Mouse (Mus musculus) neural tube, embryonic 12.5 days (tissue): Measurements from ENCODE around the gene Spata31d1c. TPM values are rescaled to one million over a fixed set of nuclear protein-coding genes. Genes with fewer than 3 reads are reported as not detected.

Experiments
- ATAC-seq: fragments of 200-750 bp; cut with Nextera tagmentation; 2 replicates; pipeline ENCODE4 v1.8.0; 2017; ENCODE audit warnings: low read depth, mild to moderate bottlenecking, moderate TSS enrichment, moderate library complexity; ENCODE audit not compliant: low FRiP score
- H3K27ac ChIP-seq: fragments of 300-500 bp; sonication (generic); 2 replicates; pipeline ENCODE4 v1.5.1; 2016
- H3K27me3 ChIP-seq: fragments of 300-500 bp; sonication (generic); replicated peaks from 2 replicates; pipeline ENCODE4 v1.6.1; 2016; ENCODE audit warnings: mild to moderate bottlenecking
- H3K36me3 ChIP-seq: fragments of 300-500 bp; sonication (generic); 2 replicates; pipeline ENCODE4 v1.6.1; 2016; ENCODE audit warnings: mild to moderate bottlenecking
- H3K4me1 ChIP-seq: fragments of 300-500 bp; sonication (generic); 2 replicates; pipeline ENCODE4 v1.6.1; 2016
- H3K4me2 ChIP-seq: fragments of 300-500 bp; sonication (generic); replicated peaks from 2 replicates; pipeline ENCODE4 v1.6.1; 2016; ENCODE audit warnings: mild to moderate bottlenecking
- H3K4me3 ChIP-seq: fragments of 300-500 bp; sonication (generic); 2 replicates; pipeline ENCODE4 v1.5.1; 2016
- H3K9ac ChIP-seq: fragments of 300-500 bp; sonication (generic); 2 replicates; pipeline ENCODE4 v1.6.1; 2016; ENCODE audit warnings: mild to moderate bottlenecking
- H3K9me3 ChIP-seq: fragments of 300-500 bp; sonication (generic); 2 replicates; pipeline ENCODE4 v1.6.1; 2016; ENCODE audit warnings: mild to moderate bottlenecking
- WGBS: fragments of 180-500 bp; shearing (Covaris S2); methylation state at CpG from one replicate; pipeline ENCODE4 v1.1.7; 2016; 5-methylcytosine and 5-hydroxymethylcytosine counted together
- polyA plus RNA-seq: library from polyadenylated mRNA; unstranded; fragments of >200 nt; fragmentation: Nextera tagmentation; extraction: Ambion mirVana; gene quantifications from 2 replicates; pipeline ENCODE4 v1.2.1, GENCODE M21; 2016

Gene Spata31d1c
- polyA plus RNA-seq: 0.05 TPM in 1 of 2 replicates, not detected in the other

DNA sequence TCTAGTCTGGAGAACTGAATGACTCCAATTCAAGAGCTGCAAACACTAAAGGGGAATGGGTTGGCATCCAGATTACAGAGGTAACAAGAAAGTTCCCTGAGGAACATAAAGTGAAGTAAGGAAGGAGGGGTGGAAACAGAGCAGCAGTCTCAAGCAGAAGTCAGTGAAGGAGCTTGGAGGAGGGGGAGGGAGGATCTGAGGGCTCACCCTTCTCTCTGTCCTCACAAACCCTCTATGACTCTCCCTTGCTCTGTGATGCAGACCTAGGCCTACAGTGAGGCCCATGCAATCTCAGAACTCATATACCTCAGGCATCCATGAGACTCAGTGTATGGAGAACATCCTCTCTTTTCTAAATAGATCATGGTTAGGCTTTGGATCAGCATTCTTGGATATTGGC is at the start of gene Spata31d1c:
Gene Spata31d1c, plus strand, starts transcription at position 301 of the 400 bp plus-strand sequence.
- Histone ChIP-seq H3K9ac (no peak within 1 kb of the TSS), H3K9me3 (no peaks in the 10 kb centered on the region), H3K4me1 (no peaks in the 10 kb centered on the region), H3K27ac (no peak within 1 kb of the TSS), H3K27me3 (no peaks in the 10 kb centered on the region), H3K36me3 (no peaks in the 10 kb centered on the region), H3K4me2 (no peak within 1 kb of the TSS), H3K4me3 (no peak within 1 kb of the TSS)
- ATAC-seq: no peak

- H3K27me3 ChIP-seq: no peaks in the 10 kb centered on the region
- no peak overlapping the region for H3K4me3 ChIP-seq
- H3K9me3 ChIP-seq: no peaks in the 10 kb centered on the region
- no peak overlapping the region for H3K9ac ChIP-seq
- no peaks in the 10 kb centered on the region for H3K4me1 ChIP-seq
- H3K27ac ChIP-seq: no peak overlapping the region
- ATAC-seq: no peak
- no peak overlapping the region for H3K4me2 ChIP-seq
- no peaks in the 10 kb centered on the region for H3K36me3 ChIP-seq
Observed at GRCm38 (mm10) chr13:64988828-64989227, 44.0 kb upstream of the Spata31d1c start.

GRCm38 (mm10) chr13:65005414-65005813 is 27.4 kb upstream of the Spata31d1c start:
- no peak overlapping the region for H3K4me3 ChIP-seq
- H3K36me3 ChIP-seq: no peaks in the 10 kb centered on the region
- no peak overlapping the region for H3K9ac ChIP-seq
- H3K4me1 ChIP-seq: no peaks in the 10 kb centered on the region
- no peak overlapping the region for H3K27ac ChIP-seq
- H3K27me3 ChIP-seq: no peaks in the 10 kb centered on the region
- no peak overlapping the region for H3K4me2 ChIP-seq
- ATAC-seq: no peak
- no peaks in the 10 kb centered on the region for H3K9me3 ChIP-seq

GRCm38 (mm10) chr13:65006760-65007159 is 26.1 kb upstream of the Spata31d1c start:
- WGBS: 96% methylated on average over 1 of the region's 1 CpGs
- Histone ChIP-seq H3K4me3 (no peak overlapping the region), H3K27ac (no peak overlapping the region)

GRCm38 (mm10) chr13:65007971-65008370 is 24.9 kb upstream of the Spata31d1c start:
- H3K4me2 ChIP-seq: no peak overlapping the region
- no peaks in the 10 kb centered on the region for H3K36me3 ChIP-seq
- no peak for ATAC-seq
- H3K9ac ChIP-seq: no peak overlapping the region
- no peak overlapping the region for H3K27ac ChIP-seq
- H3K9me3 ChIP-seq: no peaks in the 10 kb centered on the region
- H3K27me3 ChIP-seq: no peaks in the 10 kb centered on the region
- no peak overlapping the region for H3K4me3 ChIP-seq
- 36% methylated on average over 1 of the region's 1 CpGs for WGBS
- no peaks in the 10 kb centered on the region for H3K4me1 ChIP-seq

More at GRCm38 (mm10) chr13:65006760-65007159, 26.1 kb upstream of the Spata31d1c start:
- H3K27me3 ChIP-seq: no peaks in the 10 kb centered on the region
- ATAC-seq: no peak
- H3K9ac ChIP-seq: no peak overlapping the region
- no peak overlapping the region for H3K4me2 ChIP-seq
- no peaks in the 10 kb centered on the region for H3K9me3 ChIP-seq
- no peaks in the 10 kb centered on the region for H3K36me3 ChIP-seq
- no peaks in the 10 kb centered on the region for H3K4me1 ChIP-seq

GRCm38 (mm10) chr13:65011052-65011738 is 21.7 kb upstream of the Spata31d1c start:
- Histone ChIP-seq H3K9ac (no peak overlapping the region), H3K9me3 (no peaks in the 10 kb centered on the region), H3K4me2 (no peak overlapping the region), H3K27ac (no peak overlapping the region), H3K4me1 (no peaks in the 10 kb centered on the region), H3K36me3 (no peaks in the 10 kb centered on the region), H3K4me3 (no peak overlapping the region), H3K27me3 (no peaks in the 10 kb centered on the region)
- 50% methylated on average over 4 of the region's 4 CpGs for WGBS
- ATAC-seq: no peak

GRCm38 (mm10) chr13:65035057-65035456 is 2.2 kb downstream of the Spata31d1c start:
- 65% methylated on average over 4 of the region's 4 CpGs for WGBS
- Histone ChIP-seq H3K27ac (no peak overlapping the region), H3K9me3 (no peaks in the 10 kb centered on the region), H3K27me3 (no peaks in the 10 kb centered on the region), H3K9ac (no peak overlapping the region), H3K4me3 (no peak overlapping the region), H3K36me3 (no peaks in the 10 kb centered on the region), H3K4me2 (no peak overlapping the region), H3K4me1 (no peaks in the 10 kb centered on the region)
- no peak for ATAC-seq

DNA sequence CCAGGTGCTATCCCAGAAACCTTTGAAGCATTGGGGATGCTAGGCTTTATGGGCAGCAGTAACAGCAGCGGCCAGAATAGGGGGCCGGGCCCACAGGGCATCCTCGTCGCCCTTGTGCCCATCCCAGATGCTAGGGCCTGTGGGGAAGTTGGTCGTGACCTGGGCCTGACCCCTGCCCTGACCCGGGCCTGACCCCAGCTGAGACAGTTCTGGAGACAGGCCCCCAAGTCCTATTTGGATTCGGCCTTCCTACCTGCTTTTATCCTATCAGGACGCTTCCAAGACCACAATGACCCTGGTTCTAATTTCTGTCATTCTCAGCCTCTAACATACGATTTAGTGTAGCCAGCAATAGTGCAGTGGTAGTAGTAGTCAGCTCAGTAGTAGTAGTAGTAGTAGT is 19.8 kb downstream of the Spata31d1c start, which contains the start of gene Prss47:
Gene Prss47, minus strand, starts transcription at position 101 of the 400 bp plus-strand sequence.
- Histone ChIP-seq H3K4me1 (no peaks in the 10 kb centered on the region), H3K36me3 (no peaks in the 10 kb centered on the region), H3K9ac (no peak within 1 kb of the TSS), H3K27me3 (no peaks in the 10 kb centered on the region), H3K9me3 (no peaks in the 10 kb centered on the region), H3K27ac (no peak within 1 kb of the TSS), H3K4me3 (no peak within 1 kb of the TSS), H3K4me2 (no peak within 1 kb of the TSS)
- no peak for ATAC-seq
- 87% methylated on average over 9 of the region's 9 CpGs for WGBS

DNA sequence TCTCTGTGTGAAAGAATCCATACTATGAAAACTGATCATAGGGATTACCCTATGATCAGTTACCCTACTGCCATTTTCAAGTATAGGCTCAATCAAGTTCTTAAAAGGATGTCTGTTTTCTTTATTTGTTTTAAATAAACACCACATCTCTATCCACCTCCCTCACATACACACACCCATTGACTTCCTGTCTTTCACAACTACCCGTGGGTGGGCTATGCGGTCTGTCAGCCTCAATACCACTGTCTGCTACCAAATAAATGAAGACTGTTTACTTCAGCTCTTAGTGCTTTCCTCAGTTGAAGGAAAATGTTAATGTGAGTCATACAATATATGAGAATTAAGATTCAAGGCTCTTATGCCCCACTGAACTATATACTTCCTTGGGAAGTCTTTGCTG is 37.1 kb downstream of the Spata31d1c start:
- H3K36me3 ChIP-seq: peaks cover 11% of the 10 kb centered on the region
- no peak for ATAC-seq
- no peaks in the 10 kb centered on the region for H3K27me3 ChIP-seq
- H3K4me1 ChIP-seq: no peaks in the 10 kb centered on the region
- H3K9me3 ChIP-seq: no peaks in the 10 kb centered on the region
- WGBS: 93% methylated on average over 2 of the region's 2 CpGs
- no peak overlapping the region for H3K4me2 ChIP-seq
- no peak overlapping the region for H3K9ac ChIP-seq
- no peak overlapping the region for H3K27ac ChIP-seq
- H3K4me3 ChIP-seq: no peak overlapping the region

Other genes with a start within 250 kb of the Spata31d1c start
- gene Cntnap3, start 129.1 kb upstream of the Spata31d1c start, polyA plus RNA-seq: 0.11 and 0.28 TPM in 2 replicates
- gene Spata31, start 115.7 kb upstream of the Spata31d1c start, polyA plus RNA-seq: not detected in 2 replicates
- not detected in 2 replicates for gene Prss47, start 19.7 kb downstream of the Spata31d1c start, polyA plus RNA-seq
- 38.4 and 41.7 TPM in 2 replicates for gene Mfsd14b, start 79.9 kb downstream of the Spata31d1c start, polyA plus RNA-seq
- gene Olfr465-ps1, start 105.0 kb downstream of the Spata31d1c start, polyA plus RNA-seq: not detected in 2 replicates
- not detected in 2 replicates for gene Olfr466, start 117.2 kb downstream of the Spata31d1c start, polyA plus RNA-seq
- 0.10 TPM in 1 of 2 replicates, not detected in the other for gene Nlrp4f, start 172.9 kb downstream of the Spata31d1c start, polyA plus RNA-seq
- gene Gm10775, start 226.5 kb downstream of the Spata31d1c start, polyA plus RNA-seq: not detected in 2 replicates
- 17.9 and 21.2 TPM in 2 replicates for gene Zfp369, start 245.8 kb downstream of the Spata31d1c start, polyA plus RNA-seq